Mouse (Mus musculus): Measurements from ENCODE around the gene Kcnab3.
A peak's percentile ranks its signal among the peaks of the same experiment; 100 is the strongest.

Gene Kcnab3

GRCm38 (mm10) chr11:69331152-69331551, 5.1 kb downstream of the Kcnab3 start:
- DNase-seq (ENCODE audit: extremely low read depth, insufficient read length, low spot score) = no peak

- no peak for DNase-seq (ENCODE audit: extremely low read depth, insufficient read length, low spot score)
These were observed 5.9 kb downstream of the Kcnab3 start for GRCm38 (mm10) chr11:69331929-69332405.

GRCm38 (mm10) chr11:69332713-69333253, 6.7 kb downstream of the Kcnab3 start:
- DNase-seq (ENCODE audit: extremely low read depth, insufficient read length, low spot score) = no peak

- no peak for DNase-seq (ENCODE audit: extremely low read depth, insufficient read length, low spot score)
These were observed 7.9 kb downstream of the Kcnab3 start for GRCm38 (mm10) chr11:69333922-69334321.

GRCm38 (mm10) chr11:69334796-69335195, 8.7 kb downstream of the Kcnab3 start:
- DNase-seq (ENCODE audit: extremely low read depth, insufficient read length, low spot score) = peak; percentile 76

GRCm38 (mm10) chr11:69340161-69341131, 14.4 kb downstream of the Kcnab3 start, which contains the start of gene Rnf227:
Rnf227 (plus strand) TSS chr11:69340461.
- no peak for DNase-seq (ENCODE audit: extremely low read depth, insufficient read length, low spot score)

GRCm38 (mm10) chr11:69346441-69346840, 20.4 kb downstream of the Kcnab3 start:
- DNase-seq (ENCODE audit: extremely low read depth, insufficient read length, low spot score) = no peak

GRCm38 (mm10) chr11:69356544-69356943, 30.5 kb downstream of the Kcnab3 start:
- no peak for DNase-seq (ENCODE audit: extremely low read depth, insufficient read length, low spot score)

GRCm38 (mm10) chr11:69357690-69358089, 31.6 kb downstream of the Kcnab3 start:
- no peak for DNase-seq (ENCODE audit: extremely low read depth, insufficient read length, low spot score)

- DNase-seq (ENCODE audit: extremely low read depth, insufficient read length, low spot score) = no peak
These were observed 36.0 kb downstream of the Kcnab3 start for GRCm38 (mm10) chr11:69362021-69362420.

GRCm38 (mm10) chr11:69362479-69362878, 36.4 kb downstream of the Kcnab3 start:
- no peak for DNase-seq (ENCODE audit: extremely low read depth, insufficient read length, low spot score)

GRCm38 (mm10) chr11:69364376-69364775, 38.3 kb downstream of the Kcnab3 start:
- no peak for DNase-seq (ENCODE audit: extremely low read depth, insufficient read length, low spot score)

- peak; percentile 91 for DNase-seq (ENCODE audit: extremely low read depth, insufficient read length, low spot score)
These were observed 38.9 kb downstream of the Kcnab3 start for GRCm38 (mm10) chr11:69364910-69365309.

- DNase-seq (ENCODE audit: extremely low read depth, insufficient read length, low spot score) = no peak
These were observed 39.7 kb downstream of the Kcnab3 start for GRCm38 (mm10) chr11:69365722-69366121.

- DNase-seq (ENCODE audit: extremely low read depth, insufficient read length, low spot score) = peak; percentile 94
These were observed 40.2 kb downstream of the Kcnab3 start for GRCm38 (mm10) chr11:69366157-69366854.

GRCm38 (mm10) chr11:69366855-69367615, 41.0 kb downstream of the Kcnab3 start:
- DNase-seq (ENCODE audit: extremely low read depth, insufficient read length, low spot score) = no peak

- peak; percentile 65 for DNase-seq (ENCODE audit: extremely low read depth, insufficient read length, low spot score)
These were observed 41.7 kb downstream of the Kcnab3 start for GRCm38 (mm10) chr11:69367616-69368355.

GRCm38 (mm10) chr11:69368356-69369214, 42.5 kb downstream of the Kcnab3 start:
- DNase-seq (ENCODE audit: extremely low read depth, insufficient read length, low spot score) = peak; percentile 65

All from 3134 (cell line).